Mouse (Mus musculus): ENCODE measurements around the gene Slc25a11.
A peak's percentile ranks its signal among the peaks of the same experiment; 100 is the strongest.

Gene Slc25a11

GRCm38 (mm10) chr11:70668335-70668770, 21.1 kb upstream of the Slc25a11 start:
- DNase-seq (ENCODE audit: low spot score in 2 of 2), result peak; percentile 39 to 47

- no peak for DNase-seq (ENCODE audit: low spot score in 2 of 2)
Measured at GRCm38 (mm10) chr11:70667271-70668150, 20.2 kb upstream of the Slc25a11 start.

GRCm38 (mm10) chr11:70666687-70667086, 19.4 kb upstream of the Slc25a11 start:
- DNase-seq (ENCODE audit: low spot score in 2 of 2), result no peak

- DNase-seq (ENCODE audit: low spot score in 2 of 2), result no peak
Measured at GRCm38 (mm10) chr11:70664741-70665140, 17.5 kb upstream of the Slc25a11 start.

- no peak for DNase-seq (ENCODE audit: low spot score in 2 of 2)
Measured at GRCm38 (mm10) chr11:70663957-70664356, 16.7 kb upstream of the Slc25a11 start.

GRCm38 (mm10) chr11:70663101-70663500, 15.8 kb upstream of the Slc25a11 start:
- DNase-seq (ENCODE audit: low spot score in 2 of 2), result no peak

- DNase-seq (ENCODE audit: low spot score in 2 of 2), result no peak
Measured at GRCm38 (mm10) chr11:70660571-70660970, 13.3 kb upstream of the Slc25a11 start.

GRCm38 (mm10) chr11:70658942-70659341, 11.7 kb upstream of the Slc25a11 start:
- no peak for DNase-seq (ENCODE audit: low spot score in 2 of 2)

GRCm38 (mm10) chr11:70658521-70658920, 11.2 kb upstream of the Slc25a11 start:
- no peak for DNase-seq (ENCODE audit: low spot score in 2 of 2)

- no peak for DNase-seq (ENCODE audit: low spot score in 2 of 2)
Measured at GRCm38 (mm10) chr11:70657991-70658390, 10.7 kb upstream of the Slc25a11 start.

- no peak for DNase-seq (ENCODE audit: low spot score in 2 of 2)
Measured at GRCm38 (mm10) chr11:70657573-70657972, 10.3 kb upstream of the Slc25a11 start.

GRCm38 (mm10) chr11:70656964-70657363, 9.7 kb upstream of the Slc25a11 start, which contains the start of gene Eno3:
Eno3 (plus strand) TSS chr11:70657202.
- no peak for DNase-seq (ENCODE audit: low spot score in 2 of 2)

- DNase-seq (ENCODE audit: low spot score in 2 of 2), result no peak
Measured at GRCm38 (mm10) chr11:70656456-70656927, 9.2 kb upstream of the Slc25a11 start.

- peak in 1 of 2 experiments; percentile 44 for DNase-seq (ENCODE audit: low spot score in 2 of 2)
Measured at GRCm38 (mm10) chr11:70655571-70656455, 8.5 kb upstream of the Slc25a11 start.

- DNase-seq (ENCODE audit: low spot score in 2 of 2), result peak; percentile 58 to 69
Measured at GRCm38 (mm10) chr11:70654923-70655570, 7.8 kb upstream of the Slc25a11 start.

- DNase-seq (ENCODE audit: low spot score in 2 of 2), result peak; percentile 62 to 74
Measured at GRCm38 (mm10) chr11:70654198-70654922, 7.1 kb upstream of the Slc25a11 start, which contains the start of gene Pfn1. Pfn1 (minus strand) TSS chr11:70654644.

GRCm38 (mm10) chr11:70653345-70654197, 6.3 kb upstream of the Slc25a11 start:
- DNase-seq (ENCODE audit: low spot score in 2 of 2), result peak; percentile 62 to 75

GRCm38 (mm10) chr11:70652884-70653344, 5.6 kb upstream of the Slc25a11 start:
- DNase-seq (ENCODE audit: low spot score in 2 of 2), result no peak

GRCm38 (mm10) chr11:70652029-70652883, 5.0 kb upstream of the Slc25a11 start:
- no peak for DNase-seq (ENCODE audit: low spot score in 2 of 2)

All from spleen, postnatal 14 days (tissue).